Mouse (Mus musculus) intestine, postnatal 0 days (tissue): ENCODE data around the gene Ift122. TPM values are rescaled to one million over a fixed set of nuclear protein-coding genes. Genes with fewer than 3 reads are reported as not detected.
"Not testable (repeated sequence)": the region's sequence is repeated elsewhere in the genome, so short reads cannot be mapped to it uniquely, and the experiment has no call there.

Source experiments
- ATAC-seq: fragments of 200-750 bp; cut with Nextera tagmentation; 2 replicates; pipeline ENCODE4 v1.8.0; 2017; ENCODE audit warnings: mild to moderate bottlenecking, moderate TSS enrichment, moderate library complexity
- H3K27ac ChIP-seq: fragments of 300-500 bp; sonication (generic); 2 replicates; pipeline ENCODE4 v1.5.1; 2014; ENCODE audit warnings: mild to moderate bottlenecking, low read depth, low read length, moderate library complexity
- H3K27me3 ChIP-seq: fragments of 300-500 bp; sonication (generic); replicated peaks from 2 replicates; pipeline ENCODE4 v1.6.1; 2014; ENCODE audit warnings: low read length, mixed read lengths; ENCODE audit not compliant: control insufficient read depth, insufficient read depth
- H3K36me3 ChIP-seq: fragments of 300-500 bp; sonication (generic); 2 replicates; pipeline ENCODE4 v1.6.1; 2014; ENCODE audit warnings: mild to moderate bottlenecking, moderate library complexity; ENCODE audit not compliant: control insufficient read depth, insufficient read depth
- H3K4me1 ChIP-seq: fragments of 300-500 bp; sonication (generic); replicated peaks from 2 replicates; pipeline ENCODE4 v1.6.1; 2014; ENCODE audit warnings: antibody characterized with exemption, low read length, mixed read lengths; ENCODE audit not compliant: control insufficient read depth, insufficient read depth
- H3K4me2 ChIP-seq: fragments of 300-500 bp; sonication (generic); replicated peaks from 2 replicates; pipeline ENCODE4 v1.6.1; 2014; ENCODE audit warnings: low read depth, mild to moderate bottlenecking, moderate library complexity
- H3K4me3 ChIP-seq: fragments of 300-500 bp; sonication (generic); 2 replicates; pipeline ENCODE4 v1.5.1; 2014; ENCODE audit warnings: low read depth, low read length
- H3K9ac ChIP-seq: fragments of 300-500 bp; sonication (generic); 2 replicates; pipeline ENCODE4 v1.6.1; 2014; ENCODE audit warnings: mild to moderate bottlenecking, low read depth, low read length
- H3K9me3 ChIP-seq: fragments of 300-500 bp; sonication (generic); 2 replicates; pipeline ENCODE4 v1.6.1; 2016; ENCODE audit warnings: mixed run types; ENCODE audit not compliant: control insufficient read depth
- CTCF ChIP-seq: sonication (generic); IDR thresholded peaks from 2 replicates; pipeline ENCODE4 v1.5.1; 2016; ENCODE audit warnings: low read depth, mild to moderate bottlenecking, control low read depth, antibody characterized with exemption, moderate library complexity
- WGBS: fragments of 180-500 bp; shearing (Covaris S2); extraction: QIAGEN DNeasy Blood & Tissue Kit; methylation state at CpG from one replicate; pipeline ENCODE4 v1.1.7; 2014; 5-methylcytosine and 5-hydroxymethylcytosine counted together
- polyA plus RNA-seq: library from polyadenylated mRNA; unstranded; fragments of >200 nt; fragmentation: Nextera tagmentation; extraction: Ambion mirVana; gene quantifications from 2 replicates; pipeline ENCODE4 v1.2.1, GENCODE M21; 2015

The Ift122 gene
- polyA plus RNA-seq, 1 experiment from 2014 or later: 3.0 TPM

- WGBS: 74% methylated on average over 3 of the region's 3 CpGs
- H3K4me1 ChIP-seq: no peaks in the 10 kb centered on the region
- H3K36me3 ChIP-seq: no peaks in the 10 kb centered on the region
- H3K27me3 ChIP-seq: no peaks in the 10 kb centered on the region
- no peak overlapping the region for H3K4me2 ChIP-seq
- H3K4me3 ChIP-seq: no peak overlapping the region
- TF ChIP-seq CTCF: no peak
- H3K9me3 ChIP-seq: no peaks in the 10 kb centered on the region
- ATAC-seq: no peak
- no peak overlapping the region for H3K9ac ChIP-seq
- H3K27ac ChIP-seq: no peak overlapping the region
Measured at GRCm38 (mm10) chr6:115855733-115856360, 2.6 kb downstream of the Ift122 start.

- no peak for TF ChIP-seq CTCF
- WGBS: 64% methylated on average over 4 of the region's 4 CpGs
- H3K27ac ChIP-seq: no peak overlapping the region
- H3K9me3 ChIP-seq: no peaks in the 10 kb centered on the region
- H3K4me3 ChIP-seq: no peak overlapping the region
- no peak overlapping the region for H3K9ac ChIP-seq
- no peak overlapping the region for H3K4me2 ChIP-seq
- H3K4me1 ChIP-seq: no peaks in the 10 kb centered on the region
- no peaks in the 10 kb centered on the region for H3K27me3 ChIP-seq
- no peak for ATAC-seq
- H3K36me3 ChIP-seq: no peaks in the 10 kb centered on the region
Measured at GRCm38 (mm10) chr6:115856361-115856745, 3.1 kb downstream of the Ift122 start.

- no peak overlapping the region for H3K9ac ChIP-seq
- H3K27me3 ChIP-seq: no peaks in the 10 kb centered on the region
- 21% methylated on average over 4 of the region's 4 CpGs for WGBS
- no peaks in the 10 kb centered on the region for H3K9me3 ChIP-seq
- no peaks in the 10 kb centered on the region for H3K4me1 ChIP-seq
- H3K27ac ChIP-seq: no peak overlapping the region
- H3K4me3 ChIP-seq: no peak overlapping the region
- H3K36me3 ChIP-seq: no peaks in the 10 kb centered on the region
- no peak for TF ChIP-seq CTCF
- ATAC-seq: no peak
- no peak overlapping the region for H3K4me2 ChIP-seq
Measured at GRCm38 (mm10) chr6:115859258-115859657, 6.0 kb downstream of the Ift122 start.

- no peaks in the 10 kb centered on the region for H3K4me1 ChIP-seq
- no peak overlapping the region for H3K27ac ChIP-seq
- no peak for ATAC-seq
- no peak overlapping the region for H3K4me2 ChIP-seq
- H3K9ac ChIP-seq: no peak overlapping the region
- no peaks in the 10 kb centered on the region for H3K36me3 ChIP-seq
- H3K4me3 ChIP-seq: no peak overlapping the region
- no peaks in the 10 kb centered on the region for H3K27me3 ChIP-seq
- no peak for TF ChIP-seq CTCF
- H3K9me3 ChIP-seq: no peaks in the 10 kb centered on the region
- 37% methylated on average over 7 of the region's 7 CpGs for WGBS
Measured at GRCm38 (mm10) chr6:115860027-115860556, 6.8 kb downstream of the Ift122 start.

- 45% methylated on average over 7 of the region's 7 CpGs for WGBS
Measured at GRCm38 (mm10) chr6:115863340-115863841, 10.1 kb downstream of the Ift122 start.

GRCm38 (mm10) chr6:115865246-115865645, 12.0 kb downstream of the Ift122 start:
- no peak for ATAC-seq
- Histone ChIP-seq H3K36me3 (no peaks in the 10 kb centered on the region), H3K4me2 (no peak overlapping the region), H3K27ac (no peak overlapping the region), H3K4me1 (no peaks in the 10 kb centered on the region), H3K4me3 (no peak overlapping the region), H3K9me3 (no peaks in the 10 kb centered on the region), H3K27me3 (no peaks in the 10 kb centered on the region), H3K9ac (no peak overlapping the region)
- TF ChIP-seq CTCF: no peak
- 81% methylated on average over 4 of the region's 4 CpGs for WGBS

More at GRCm38 (mm10) chr6:115863340-115863841, 10.1 kb downstream of the Ift122 start:
- TF ChIP-seq CTCF: 0 out of 2 replicates have a peak, but pooled peaks have one; percentile 14
- H3K9ac ChIP-seq: no peak overlapping the region
- H3K27ac ChIP-seq: peak overlapping the region; percentile 50
- H3K9me3 ChIP-seq: no peaks in the 10 kb centered on the region
- no peak overlapping the region for H3K4me3 ChIP-seq
- H3K36me3 ChIP-seq: no peaks in the 10 kb centered on the region
- H3K4me1 ChIP-seq: no peaks in the 10 kb centered on the region
- H3K27me3 ChIP-seq: no peaks in the 10 kb centered on the region
- ATAC-seq: peak; percentile 25; the same call in 1 of the 2 replicates
- H3K4me2 ChIP-seq: no peak overlapping the region

- H3K36me3 ChIP-seq, H3K27me3 ChIP-seq, H3K4me1 ChIP-seq, H3K9me3 ChIP-seq, H3K27ac ChIP-seq, H3K4me2 ChIP-seq, H3K4me3 ChIP-seq, H3K9ac ChIP-seq, ATAC-seq: not testable (repeated sequence)
- WGBS: no CpG with 5 or more reads among the region's 3 CpGs
Measured at GRCm38 (mm10) chr6:115867157-115867556, 13.9 kb downstream of the Ift122 start.

- WGBS: no CpG with 5 or more reads among the region's 3 CpGs
- not testable (repeated sequence) for H3K9ac ChIP-seq, ATAC-seq, H3K27ac ChIP-seq, H3K4me3 ChIP-seq, H3K27me3 ChIP-seq, H3K9me3 ChIP-seq, H3K36me3 ChIP-seq, H3K4me2 ChIP-seq, H3K4me1 ChIP-seq
Measured at GRCm38 (mm10) chr6:115871318-115871717, 18.0 kb downstream of the Ift122 start.
